Mouse (Mus musculus): ENCODE measurements around the gene Sptbn1.

GRCm38 (mm10) chr11:30132581-30132980 lies 135.4 kb downstream of the Sptbn1 start:
- no peak for TF ChIP-seq CTCF (IDR thresholded peaks at IDR 0.05)
- TF ChIP-seq EP300 (IDR thresholded peaks at IDR 0.05), result no peak
